Mouse (Mus musculus) liver, adult (tissue): ENCODE measurements around the gene Lonp2.

Experiments used
- GATA4 ChIP-seq: IDR thresholded peaks from 2 replicates; pipeline ENCODE4 v1.6.1; 2014; ENCODE audit warnings: mild to moderate bottlenecking, low read length; ENCODE audit not compliant: insufficient replicate concordance

Lonp2 gene

GRCm38 (mm10) chr8:86756948-86757733, 133.3 kb downstream of the Lonp2 start:
- TF ChIP-seq GATA4: no peak

DNA sequence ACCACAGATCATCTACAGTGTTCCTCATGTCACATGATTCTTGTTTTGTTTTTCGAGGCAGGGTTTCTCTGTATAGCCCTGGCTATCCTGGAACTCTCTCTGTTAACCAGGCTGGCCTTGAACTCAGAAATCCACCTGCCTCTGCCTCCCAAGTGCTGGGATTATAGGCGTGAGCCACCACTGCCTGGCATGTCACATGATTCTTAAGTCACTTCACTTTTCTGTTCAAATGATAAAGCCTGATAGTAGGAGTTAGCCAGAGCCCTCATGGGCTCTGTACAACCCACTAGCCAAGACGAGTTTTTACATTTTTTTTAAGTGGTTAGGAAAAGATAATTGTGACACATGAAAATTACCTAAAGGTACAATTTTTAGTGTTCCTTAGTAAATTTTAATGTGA, 134.8 kb downstream of the Lonp2 start:
- TF ChIP-seq GATA4: no peak

- TF ChIP-seq GATA4: no peak
Measured at GRCm38 (mm10) chr8:86759090-86759491, 135.2 kb downstream of the Lonp2 start.

DNA sequence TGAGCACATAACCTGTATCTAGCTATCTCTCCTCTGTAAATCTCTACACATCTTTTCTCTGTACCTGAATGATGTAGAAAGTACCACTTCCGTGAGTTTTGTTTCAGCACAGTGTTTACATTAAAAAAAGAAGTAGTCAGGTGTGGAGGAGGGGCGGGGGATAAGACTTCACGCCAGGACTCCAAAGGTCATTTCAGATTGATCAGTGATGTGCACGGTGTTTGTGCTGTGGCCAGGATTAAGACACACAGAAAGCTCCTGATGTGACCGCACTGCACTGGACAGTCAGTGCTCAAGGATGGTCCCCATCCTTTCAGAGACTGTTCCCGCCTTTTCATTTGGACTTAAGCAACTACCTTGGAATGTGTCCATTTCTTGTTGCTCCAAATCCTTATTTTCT, 136.9 kb downstream of the Lonp2 start:
- TF ChIP-seq GATA4: no peak

DNA sequence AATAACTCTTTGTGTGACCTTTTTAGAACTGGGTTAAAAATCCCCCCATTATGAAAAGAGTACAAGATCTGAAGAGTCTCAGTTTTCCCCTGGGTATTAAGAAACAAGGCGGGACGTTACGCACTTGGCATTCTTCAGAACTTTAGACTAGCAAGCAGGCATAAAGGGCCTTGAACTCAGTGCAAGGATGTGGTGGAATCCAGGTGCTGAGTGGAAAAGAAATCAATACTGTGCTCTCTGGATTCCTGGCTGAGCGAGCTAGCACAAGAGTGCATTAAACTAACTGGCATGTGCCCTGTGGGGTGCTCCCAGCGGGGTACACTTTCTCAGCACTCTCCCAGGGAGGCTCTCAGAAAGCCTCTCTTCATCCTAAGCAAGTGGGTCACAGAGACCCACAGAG, 139.0 kb downstream of the Lonp2 start:
- no peak for TF ChIP-seq GATA4

- no peak for TF ChIP-seq GATA4
Measured at GRCm38 (mm10) chr8:86765155-86765554, 141.3 kb downstream of the Lonp2 start.

- TF ChIP-seq GATA4: no peak
Measured at GRCm38 (mm10) chr8:86765669-86766068, 141.8 kb downstream of the Lonp2 start.

GRCm38 (mm10) chr8:86766548-86767211, 142.8 kb downstream of the Lonp2 start:
- no peak for TF ChIP-seq GATA4

DNA sequence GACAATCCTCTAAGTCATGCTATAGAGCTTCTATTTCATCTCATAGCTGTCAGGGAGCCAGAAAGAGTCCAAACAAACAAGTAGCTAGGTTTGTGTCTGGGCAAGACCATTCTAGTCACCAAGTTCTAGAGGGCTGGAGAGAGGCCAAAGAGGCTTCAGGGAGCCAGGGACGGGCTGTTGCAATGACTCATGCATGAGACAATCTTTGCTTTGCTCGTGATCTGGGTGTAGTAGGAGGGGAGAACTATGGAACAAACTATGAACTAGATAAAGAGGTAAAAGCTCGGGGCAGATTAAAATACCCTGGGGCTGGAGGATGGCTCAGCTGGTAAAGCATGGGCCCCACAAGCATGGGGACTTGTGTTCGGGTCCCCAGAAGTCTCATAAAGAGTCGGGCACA, 144.7 kb downstream of the Lonp2 start:
- TF ChIP-seq GATA4: no peak

DNA sequence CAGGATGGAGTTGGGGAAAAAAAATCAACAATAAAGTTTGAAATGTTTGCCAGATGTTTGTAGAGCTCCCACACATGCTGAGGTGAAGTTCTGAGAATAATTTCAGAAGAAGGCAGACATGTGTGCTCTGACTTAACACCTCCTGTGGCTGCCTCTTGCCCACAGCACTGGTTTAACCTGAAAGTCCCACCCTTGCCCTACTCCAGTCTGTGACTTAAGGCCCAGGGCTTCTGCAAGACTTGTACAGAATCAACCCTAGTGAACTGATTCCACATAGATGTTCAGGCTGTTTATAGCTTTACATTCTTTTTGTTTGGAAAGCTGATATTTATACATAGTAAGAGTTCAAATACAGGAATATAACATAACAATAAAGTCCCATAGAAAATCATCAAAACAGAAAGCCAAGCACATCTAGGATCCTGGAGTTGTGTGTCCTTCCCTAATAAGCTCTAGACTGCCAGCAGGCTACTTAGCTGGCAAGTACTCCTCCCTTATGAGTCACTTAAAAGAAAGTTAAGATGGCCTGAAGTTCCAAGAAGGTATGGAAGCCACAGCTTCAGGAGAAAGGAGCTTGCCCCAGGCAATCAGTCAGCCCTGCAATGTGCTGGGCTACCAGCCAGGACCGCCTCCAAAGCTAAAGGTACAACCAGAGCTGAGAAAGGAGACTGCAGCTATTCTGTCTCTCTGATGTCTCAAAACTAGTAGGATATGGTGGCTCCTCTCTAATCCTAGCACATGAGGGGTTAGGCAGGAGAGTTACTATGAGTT, 146.3 kb downstream of the Lonp2 start:
- no peak for TF ChIP-seq GATA4
